Mouse (Mus musculus) ZHBTc4 (cell line): ENCODE measurements around the gene Gm17364.
"Not testable (repeated sequence)": the region's sequence is repeated elsewhere in the genome, so short reads cannot be mapped to it uniquely, and the experiment has no call there.

Experiments used
- DNase-seq: peaks from one replicate; pipeline ENCODE4 v3.0.0-alpha.2; 2011; ENCODE audit warnings: low read depth, low spot score

Gm17364 gene

DNA sequence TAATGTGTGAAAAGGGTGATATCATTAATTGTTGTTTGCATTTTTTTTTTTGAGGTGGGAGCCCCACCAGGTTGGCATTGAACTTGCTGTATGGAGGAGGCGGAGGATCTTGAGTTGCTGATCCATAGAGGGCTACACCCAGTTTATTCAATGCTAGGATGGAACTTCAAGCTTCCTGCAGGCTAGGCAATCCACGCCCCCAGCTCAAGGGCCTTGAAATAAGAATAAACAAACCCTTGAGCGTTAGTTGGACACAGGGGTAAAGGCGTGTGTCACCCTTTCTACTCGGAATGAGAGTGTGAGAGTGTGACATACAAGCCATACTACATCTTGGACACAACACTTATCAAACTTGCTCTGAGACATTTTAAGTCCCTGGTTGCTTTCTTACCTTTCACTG lies 22.1 kb downstream of the Gm17364 start:
- DNase-seq, result peak; percentile 32

DNA sequence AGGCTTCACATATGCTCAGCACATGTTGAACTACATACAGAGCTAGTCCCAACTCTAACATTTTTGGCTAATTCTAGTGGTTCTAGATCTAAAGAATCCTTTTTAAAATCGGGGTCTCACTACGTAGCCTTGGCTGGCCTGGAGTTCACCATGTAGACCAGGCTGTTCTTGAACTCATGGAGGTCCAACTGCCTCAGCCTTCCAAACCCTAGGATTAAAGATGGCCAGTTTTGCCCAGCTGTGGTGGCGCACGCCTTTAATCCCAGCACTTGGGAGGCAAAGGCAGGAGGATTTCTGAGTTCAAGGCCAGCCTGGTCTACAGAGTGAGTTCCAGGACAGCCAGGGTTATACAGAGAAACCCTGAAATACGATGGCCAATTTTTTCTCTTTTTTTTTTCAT lies 22.5 kb downstream of the Gm17364 start:
- not testable (repeated sequence) for DNase-seq

DNA sequence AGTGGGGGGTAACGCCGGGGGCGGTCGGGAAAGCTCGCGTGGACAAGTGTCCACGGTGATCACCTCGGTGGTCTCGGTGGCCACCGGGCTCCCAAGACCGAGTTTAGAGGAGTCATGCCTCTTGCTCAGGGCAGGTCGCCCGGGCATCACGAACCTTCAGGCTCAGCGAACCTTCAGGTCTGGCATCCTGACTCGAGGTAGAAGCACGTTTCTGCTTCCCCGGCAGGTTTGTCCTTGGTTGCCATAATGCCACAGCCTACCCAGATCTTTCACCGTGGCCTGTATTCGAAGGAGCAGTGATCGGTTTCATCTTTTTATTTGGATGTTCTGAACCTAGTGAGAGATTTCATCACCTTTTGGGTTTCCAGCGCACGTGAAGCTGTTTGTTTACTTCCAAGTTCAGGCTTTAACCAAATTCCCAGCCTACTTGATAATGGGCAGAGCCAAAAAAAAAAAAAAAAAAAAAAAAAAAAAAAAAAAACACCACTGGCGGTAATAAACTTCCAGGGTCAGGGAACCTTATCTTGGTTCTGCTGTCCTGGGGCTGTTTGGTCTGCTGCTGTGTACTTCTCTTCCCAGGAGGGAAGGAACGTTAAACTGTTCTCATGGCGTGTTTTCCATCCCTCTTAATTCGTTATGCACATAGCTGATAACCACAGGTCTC lies 23.3 kb downstream of the Gm17364 start:
- peak; percentile 58 for DNase-seq

DNA sequence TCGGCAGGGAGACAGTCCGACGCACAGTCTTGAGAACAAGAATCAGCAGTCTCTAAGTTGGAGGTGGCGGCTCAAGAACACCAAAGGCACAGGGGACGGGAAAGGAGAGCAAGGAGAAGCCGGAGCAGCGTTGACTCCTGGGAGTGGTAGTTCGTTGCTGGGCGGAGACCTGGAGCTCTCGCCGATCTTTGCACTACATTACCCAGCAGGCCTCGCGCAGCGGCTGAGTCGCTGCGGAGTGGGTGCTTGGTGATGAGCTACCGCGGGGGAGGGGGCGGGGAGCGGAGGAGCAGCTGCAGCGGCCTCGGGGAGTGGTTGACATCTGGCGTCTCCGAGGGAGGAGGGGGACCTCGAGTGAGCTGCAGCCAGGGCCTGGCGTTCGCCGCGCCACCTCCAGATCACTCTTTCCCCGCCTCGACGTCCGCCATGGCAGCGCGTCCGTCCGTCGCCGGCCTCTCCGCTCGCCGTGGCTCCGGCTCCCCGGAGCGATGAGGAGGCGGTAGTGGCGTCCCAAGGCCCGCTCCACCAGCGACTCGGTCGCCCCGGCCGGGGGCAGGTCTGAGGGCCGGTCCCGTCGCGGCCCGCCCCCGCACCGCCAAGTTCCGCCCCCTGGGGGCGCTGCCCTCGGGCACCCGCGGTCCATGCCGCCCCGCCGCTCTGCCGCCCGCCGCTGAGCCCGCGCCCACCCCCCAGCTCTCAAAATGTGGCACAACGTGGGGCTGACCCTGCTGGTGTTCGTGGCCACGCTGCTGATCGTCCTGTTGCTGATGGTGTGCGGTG lies 24.0 kb downstream of the Gm17364 start, which contains the start of gene Smim13:
TSS of gene Smim13 (plus strand) at position 307 of the 780 bp plus-strand sequence.
- peak; percentile 99 for DNase-seq

DNA sequence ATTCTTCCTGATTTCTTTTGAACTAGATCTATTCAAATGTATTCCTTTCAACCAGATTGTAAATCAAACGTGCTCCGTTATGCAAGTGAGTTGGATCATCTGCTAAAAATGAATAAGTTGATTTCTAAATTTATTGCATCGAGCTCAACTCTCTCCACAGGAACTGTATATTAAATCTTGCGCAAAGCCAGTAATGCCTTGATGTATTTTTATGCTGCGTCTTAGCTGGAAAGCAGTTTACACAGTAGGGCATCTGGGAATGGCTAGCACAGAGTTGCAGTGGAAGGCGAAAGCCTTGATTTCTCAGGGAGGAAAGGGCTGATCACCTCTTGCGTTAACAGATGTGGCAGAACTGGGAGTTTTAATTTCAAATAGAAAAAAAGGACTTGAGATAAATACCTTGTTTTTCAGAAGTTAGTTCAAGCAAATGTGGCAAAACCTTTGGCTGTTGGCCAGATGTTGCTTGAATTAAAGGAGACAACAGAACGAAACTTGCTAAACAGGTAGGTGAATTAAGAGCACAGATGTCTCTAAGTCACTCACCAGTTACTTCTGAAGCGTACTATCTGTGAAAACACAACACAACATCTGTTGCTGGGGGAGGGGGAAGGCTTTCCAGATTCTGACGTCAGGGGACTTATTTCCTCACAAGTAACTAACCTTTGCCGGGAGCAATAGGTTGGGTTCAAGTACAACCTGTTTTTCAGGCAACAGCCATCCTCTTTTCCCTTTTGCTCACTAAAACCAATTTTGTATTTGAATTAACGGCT lies 24.8 kb downstream of the Gm17364 start:
- no peak for DNase-seq

DNA sequence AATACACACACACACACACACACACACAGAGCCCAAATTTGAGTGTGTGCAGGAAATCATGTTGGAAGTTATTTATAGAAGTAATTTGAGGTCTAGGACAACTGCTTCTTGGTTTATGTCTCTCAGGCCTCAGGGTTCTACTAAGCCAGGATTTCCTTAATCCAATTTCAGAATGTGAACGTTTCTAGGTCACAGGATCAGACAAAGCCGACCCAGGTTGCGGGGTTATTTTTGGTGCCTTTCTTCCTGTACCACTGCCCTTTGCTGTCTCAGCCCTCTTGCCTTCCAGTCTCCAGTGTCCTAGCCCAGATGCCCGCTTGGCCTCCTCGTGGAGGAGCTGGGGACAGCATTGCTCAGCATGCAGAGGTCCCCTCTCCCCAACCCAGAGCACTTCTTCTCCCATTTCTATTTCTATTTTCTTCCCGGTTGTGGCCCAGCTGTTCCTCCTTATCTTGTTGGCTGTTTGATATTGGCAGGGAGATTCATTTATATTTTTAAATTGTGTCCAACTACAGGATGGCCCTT lies 29.4 kb downstream of the Gm17364 start:
- DNase-seq, result no peak

DNA sequence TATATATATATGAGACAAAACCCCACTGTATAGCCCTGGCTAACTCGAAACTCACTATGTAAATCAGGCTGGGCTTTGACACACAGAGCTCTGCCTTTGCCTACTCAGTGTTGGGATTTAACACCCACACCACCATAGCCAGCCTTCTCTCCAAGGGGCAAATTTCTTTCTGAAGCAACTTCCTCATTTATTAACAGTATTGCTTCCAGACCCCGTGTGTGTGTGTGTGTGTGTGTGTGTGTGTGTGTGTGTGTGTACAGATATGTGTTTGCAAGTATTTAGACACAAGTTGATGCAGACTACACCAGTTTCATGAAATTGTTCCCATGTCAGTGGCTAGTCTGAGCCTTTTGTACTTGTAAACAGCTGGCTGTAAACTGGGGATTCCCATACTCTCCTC lies 32.2 kb downstream of the Gm17364 start:
- DNase-seq, result no peak

DNA sequence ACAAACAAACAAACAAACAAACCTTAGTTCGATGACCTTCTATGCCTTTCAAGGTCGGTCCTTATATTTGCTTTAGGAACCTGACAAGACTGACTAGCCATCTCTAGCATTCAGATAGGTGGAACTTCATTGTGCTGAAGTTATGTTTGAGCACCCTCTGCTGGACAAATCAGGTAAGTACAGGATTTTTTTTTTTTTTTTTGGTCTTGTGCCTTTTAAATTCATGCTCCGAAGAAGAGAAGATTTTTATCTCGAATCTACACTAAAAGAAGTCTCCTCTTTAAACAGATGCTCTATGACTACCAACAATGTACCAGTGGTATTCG lies 35.0 kb downstream of the Gm17364 start:
- peak; percentile 74 for DNase-seq

DNA sequence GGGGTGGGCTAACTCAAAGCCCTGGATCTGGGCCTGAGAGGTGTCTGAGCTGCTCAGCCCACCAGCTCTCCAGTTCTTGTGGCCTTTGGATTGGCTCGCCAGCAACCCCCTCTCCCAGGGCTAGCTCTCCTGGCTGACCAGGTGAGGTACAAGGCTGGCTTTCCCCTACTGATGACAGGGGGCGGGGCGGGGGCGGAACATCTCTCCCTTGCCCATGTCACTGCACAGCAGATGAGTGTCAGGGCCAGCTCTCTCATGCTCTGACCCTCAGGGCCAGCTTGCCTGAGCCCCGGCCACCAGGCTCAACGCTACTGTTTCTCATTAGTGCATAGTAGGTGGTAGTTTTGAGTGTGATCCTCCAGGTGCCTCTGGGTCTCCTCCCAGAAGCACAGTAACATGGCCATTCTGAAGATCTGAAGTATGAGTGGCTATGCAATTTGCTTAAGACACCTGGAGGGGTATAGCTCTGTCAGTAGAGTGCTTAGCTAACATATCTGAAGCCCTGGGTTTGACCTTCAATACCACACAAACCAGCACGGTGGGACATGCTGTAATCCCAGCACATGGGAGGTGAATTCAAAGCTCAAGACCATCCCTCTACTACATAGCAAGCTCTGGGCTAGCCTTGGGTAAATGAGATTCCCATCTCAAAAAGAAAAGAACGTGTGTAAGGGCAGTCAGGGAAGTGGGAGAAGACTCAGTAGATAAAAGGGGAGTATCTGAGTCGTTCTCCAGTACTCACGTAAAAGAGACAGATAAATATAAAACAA lies 35.6 kb downstream of the Gm17364 start:
- no peak for DNase-seq

DNA sequence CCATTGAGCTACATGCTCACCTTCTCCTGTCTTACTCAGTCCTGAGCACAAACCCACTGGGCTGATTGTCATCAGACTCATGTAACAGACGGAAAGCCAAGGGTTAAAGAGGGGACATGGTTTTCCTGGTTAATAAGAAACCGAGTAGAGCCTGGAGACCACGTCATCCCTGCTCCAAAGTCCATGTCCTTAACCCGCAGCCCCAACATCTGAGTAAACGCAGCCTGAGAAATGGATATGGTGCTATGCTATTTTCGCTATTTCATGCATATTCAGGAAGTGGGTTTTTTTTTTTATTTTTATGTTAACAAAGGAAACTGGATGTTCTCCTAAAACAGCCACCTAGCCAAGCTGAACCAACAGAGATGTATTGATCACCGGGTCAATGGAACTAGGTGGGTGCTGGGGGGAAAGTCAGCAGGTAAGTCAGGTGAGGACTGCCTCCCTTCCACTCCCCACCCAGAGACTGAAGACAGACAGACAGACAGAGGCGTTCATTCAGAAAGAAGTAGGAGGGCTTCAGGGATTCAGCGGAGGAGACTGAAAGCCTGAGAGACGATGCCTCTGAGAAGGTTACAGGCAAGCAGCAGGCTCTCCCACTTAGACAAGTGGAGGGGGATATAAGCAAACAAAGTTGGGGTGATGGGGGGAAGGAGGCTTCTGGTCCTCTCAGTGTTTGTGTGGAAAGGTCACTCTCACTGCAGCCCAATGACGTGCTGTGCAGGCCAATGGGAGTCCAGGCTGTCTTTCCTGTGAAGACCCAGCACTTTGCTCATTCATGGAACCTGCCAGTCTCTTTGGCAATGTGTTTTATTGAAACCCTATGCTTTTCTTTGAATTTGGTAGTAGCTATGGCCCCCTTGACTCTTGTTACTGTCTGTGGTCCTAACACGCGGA lies 37.7 kb downstream of the Gm17364 start:
- no peak for DNase-seq

DNA sequence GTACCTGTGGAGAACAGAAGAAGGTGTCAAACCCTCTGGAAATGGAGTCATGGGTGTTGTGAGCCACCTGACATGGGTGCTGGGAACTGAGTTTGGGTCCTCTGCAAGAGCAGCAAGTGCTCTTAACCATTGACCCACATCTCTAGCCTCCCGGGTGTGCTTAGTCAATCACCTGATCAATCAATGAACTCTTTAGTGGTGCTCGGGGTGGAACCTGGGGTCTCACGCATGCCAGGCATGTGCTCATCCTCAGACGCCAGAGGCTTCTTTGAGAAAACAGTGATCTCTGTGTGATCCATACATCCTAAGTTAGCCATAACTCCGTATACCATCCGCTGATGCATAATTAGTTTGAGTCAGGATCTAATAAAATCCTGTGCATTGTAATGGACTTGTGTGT lies 38.6 kb downstream of the Gm17364 start:
- DNase-seq, result no peak

DNA sequence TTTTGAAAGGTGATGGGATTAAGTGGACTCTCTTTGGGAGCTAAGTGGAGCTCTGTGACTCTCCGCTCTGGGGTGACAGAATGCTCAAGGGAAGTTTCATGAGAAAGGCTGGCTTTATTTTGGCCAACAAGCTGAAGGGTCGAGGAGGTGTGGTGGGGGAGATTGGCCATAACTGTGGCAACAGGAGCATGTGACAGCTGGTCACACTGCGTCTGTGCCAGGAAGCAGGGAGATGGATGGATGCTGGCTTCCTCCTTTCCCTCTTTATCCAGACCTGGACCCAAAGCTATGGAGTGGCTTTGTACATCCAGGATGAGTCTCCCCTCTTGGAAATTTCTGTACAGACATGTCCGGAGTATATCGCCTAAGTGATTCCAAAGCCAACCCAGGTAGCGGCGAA lies 40.5 kb downstream of the Gm17364 start:
- DNase-seq, result no peak

DNA sequence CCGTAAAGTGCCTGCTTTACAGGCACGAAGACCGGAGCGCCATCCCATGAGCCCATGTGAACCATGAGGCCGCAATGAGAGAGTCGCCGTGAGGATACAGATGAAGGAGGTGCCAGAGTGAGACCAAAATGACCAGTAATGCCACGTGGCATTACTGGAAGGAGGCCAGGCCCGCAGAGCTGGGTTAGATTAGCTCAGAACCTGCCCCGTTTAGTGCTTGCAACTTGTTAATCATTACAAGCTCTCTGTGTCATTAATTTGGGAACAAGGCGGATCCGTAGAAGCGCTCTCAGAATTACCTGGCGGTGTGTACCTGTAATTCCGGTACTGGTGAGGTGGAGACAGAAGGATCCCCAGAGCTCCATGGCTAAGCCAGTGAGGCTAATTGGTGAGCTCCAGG lies 41.6 kb downstream of the Gm17364 start:
- peak; percentile 40 for DNase-seq

DNA sequence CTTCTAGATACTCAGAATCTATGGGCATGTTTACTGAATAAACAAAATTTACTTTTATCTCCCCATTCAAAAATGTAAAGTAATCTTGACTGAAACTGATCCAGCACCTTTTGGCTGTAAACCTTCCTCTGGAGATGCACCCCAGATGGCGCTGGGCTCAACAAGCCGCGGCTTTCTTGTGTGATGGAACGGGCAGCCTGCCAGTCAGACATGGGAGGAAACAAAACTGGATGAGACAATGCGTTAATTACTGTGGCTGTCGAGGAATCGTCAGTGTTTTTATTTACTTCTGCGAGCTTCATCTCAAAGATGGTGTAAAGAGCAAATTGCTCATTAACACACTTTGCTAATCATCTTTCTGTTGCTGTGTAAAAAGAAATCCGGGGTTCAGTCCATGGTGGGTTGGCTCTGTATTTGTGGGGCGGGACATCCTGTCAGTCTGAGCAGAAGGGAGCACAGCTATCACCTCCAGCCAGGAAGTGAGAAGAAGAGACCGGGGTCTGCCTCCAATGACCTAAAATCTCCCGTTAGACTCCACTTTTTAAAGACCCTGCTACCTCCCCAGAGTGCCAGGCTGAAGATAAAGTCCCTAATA lies 42.3 kb downstream of the Gm17364 start:
- no peak for DNase-seq

DNA sequence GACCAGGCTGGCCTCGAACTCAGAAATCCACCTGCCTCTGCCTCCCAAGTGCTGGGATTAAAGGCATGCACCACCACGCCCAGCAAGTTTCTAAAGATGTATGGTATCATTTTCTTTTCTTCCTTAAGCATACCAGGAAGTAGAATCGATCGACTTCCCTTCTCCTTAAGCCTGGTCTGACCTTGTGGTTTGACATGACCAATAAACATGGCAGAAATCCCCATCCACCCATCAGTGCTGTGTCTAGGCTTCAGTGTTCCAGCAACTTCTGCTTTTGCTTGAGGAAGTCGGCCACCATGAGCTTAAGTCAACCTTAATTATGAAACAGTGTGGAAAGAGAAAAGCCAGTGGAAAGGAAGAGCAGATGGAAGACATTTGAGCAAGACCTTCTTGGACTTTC lies 43.5 kb downstream of the Gm17364 start:
- DNase-seq, result no peak

DNA sequence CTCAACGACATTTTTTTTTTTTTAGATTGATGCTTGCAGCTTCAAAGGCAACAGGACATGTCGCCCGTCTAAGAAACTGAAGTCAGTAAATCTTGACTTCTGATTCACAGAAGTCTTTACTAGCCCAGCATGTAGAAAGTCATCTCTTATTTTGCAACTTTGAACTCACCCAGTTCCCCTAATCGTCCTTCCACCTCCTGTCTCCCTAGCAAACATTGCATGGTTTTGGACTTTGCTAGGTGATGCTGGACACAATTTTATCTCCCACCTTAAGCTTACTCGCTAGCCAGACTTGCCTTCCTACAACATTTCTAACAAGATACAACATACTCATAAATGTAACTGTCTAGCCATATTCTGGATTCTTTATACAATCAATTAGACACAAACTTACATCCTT lies 45.7 kb downstream of the Gm17364 start:
- DNase-seq, result no peak

DNA sequence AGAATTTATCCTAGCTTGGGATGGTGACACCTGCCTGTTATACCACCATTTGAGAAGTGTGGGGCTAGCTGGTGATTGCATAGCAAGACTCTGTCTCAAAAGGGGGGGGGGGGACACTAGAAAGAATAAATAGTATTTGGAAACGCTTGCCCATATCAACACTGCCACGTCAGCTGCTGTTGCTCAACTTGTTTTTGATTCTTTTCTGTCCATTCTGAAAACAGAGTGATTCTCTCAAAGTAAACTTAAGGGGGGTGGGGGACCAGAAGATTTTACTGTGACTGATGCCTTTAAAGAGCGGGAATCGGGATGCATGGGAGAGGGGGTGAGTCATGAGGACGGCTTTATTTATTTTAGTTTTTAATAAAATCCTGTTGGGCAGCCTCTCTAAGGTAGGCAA lies 47.3 kb downstream of the Gm17364 start:
- DNase-seq, result no peak
